Mouse (Mus musculus) forebrain, embryonic 11.5 days (tissue): ENCODE results near the gene Hspa1a. TPM values are rescaled to one million over a fixed set of nuclear protein-coding genes. Genes with fewer than 3 reads are reported as not detected.

Experiments
- ATAC-seq: fragments of 200-750 bp; cut with Nextera tagmentation; replicated peaks from 2 replicates; pipeline ENCODE4 v1.8.0; 2017; ENCODE audit warnings: moderate TSS enrichment; ENCODE audit not compliant: low FRiP score
- DNase-seq: peaks from one replicate; pipeline ENCODE4 v3.0.0-alpha.2; 2017; ENCODE audit warnings: low spot score
- H3K27ac ChIP-seq: fragments of 300-500 bp; sonication (generic); 2 replicates; pipeline ENCODE4 v1.5.1; 2014; ENCODE audit warnings: low read depth, low read length
- H3K27me3 ChIP-seq: fragments of 300-500 bp; sonication (generic); 2 replicates; pipeline ENCODE4 v1.6.1; 2014; ENCODE audit warnings: mild to moderate bottlenecking, low read length, mixed read lengths; ENCODE audit not compliant: control insufficient read depth, insufficient read depth
- H3K36me3 ChIP-seq: fragments of 300-500 bp; sonication (generic); 2 replicates; pipeline ENCODE4 v1.6.1; 2014; ENCODE audit warnings: mild to moderate bottlenecking, low read length, moderate library complexity, mixed read lengths; ENCODE audit not compliant: control insufficient read depth, insufficient read depth
- H3K4me1 ChIP-seq: fragments of 300-500 bp; sonication (generic); replicated peaks from 2 replicates; pipeline ENCODE4 v1.6.1; 2014; ENCODE audit warnings: low read length, mixed read lengths; ENCODE audit not compliant: control insufficient read depth, insufficient read depth
- H3K4me2 ChIP-seq: fragments of 300-500 bp; sonication (generic); 2 replicates; pipeline ENCODE4 v1.6.1; 2014; ENCODE audit warnings: low read depth, mild to moderate bottlenecking, low read length, moderate library complexity, mixed read lengths; ENCODE audit not compliant: severe bottlenecking
- H3K4me3 ChIP-seq: fragments of 300-500 bp; sonication (generic); 2 replicates; pipeline ENCODE4 v1.5.1; 2014; ENCODE audit warnings: low read depth, low read length
- H3K9ac ChIP-seq: fragments of 300-500 bp; sonication (generic); 2 replicates; pipeline ENCODE4 v1.6.1; 2014; ENCODE audit warnings: low read length
- H3K9me3 ChIP-seq: fragments of 300-500 bp; sonication (generic); 2 replicates; pipeline ENCODE4 v1.6.1; 2016; ENCODE audit warnings: low read length, mixed read lengths; ENCODE audit not compliant: control insufficient read depth
- WGBS: fragments of 180-500 bp; shearing (Covaris S2); extraction: QIAGEN DNeasy Blood & Tissue Kit; methylation state at CpG from one replicate; pipeline ENCODE4 v1.1.7; 2014; 5-methylcytosine and 5-hydroxymethylcytosine counted together
- polyA plus RNA-seq: library from polyadenylated mRNA; unstranded; fragments of >200 nt; fragmentation: Nextera tagmentation; extraction: Ambion mirVana; gene quantifications from 2 replicates; pipeline ENCODE4 v1.2.1, GENCODE M21; 2014

The Hspa1a gene
- polyA plus RNA-seq, 1 experiment from 2014 or later = 1.6 TPM

DNA sequence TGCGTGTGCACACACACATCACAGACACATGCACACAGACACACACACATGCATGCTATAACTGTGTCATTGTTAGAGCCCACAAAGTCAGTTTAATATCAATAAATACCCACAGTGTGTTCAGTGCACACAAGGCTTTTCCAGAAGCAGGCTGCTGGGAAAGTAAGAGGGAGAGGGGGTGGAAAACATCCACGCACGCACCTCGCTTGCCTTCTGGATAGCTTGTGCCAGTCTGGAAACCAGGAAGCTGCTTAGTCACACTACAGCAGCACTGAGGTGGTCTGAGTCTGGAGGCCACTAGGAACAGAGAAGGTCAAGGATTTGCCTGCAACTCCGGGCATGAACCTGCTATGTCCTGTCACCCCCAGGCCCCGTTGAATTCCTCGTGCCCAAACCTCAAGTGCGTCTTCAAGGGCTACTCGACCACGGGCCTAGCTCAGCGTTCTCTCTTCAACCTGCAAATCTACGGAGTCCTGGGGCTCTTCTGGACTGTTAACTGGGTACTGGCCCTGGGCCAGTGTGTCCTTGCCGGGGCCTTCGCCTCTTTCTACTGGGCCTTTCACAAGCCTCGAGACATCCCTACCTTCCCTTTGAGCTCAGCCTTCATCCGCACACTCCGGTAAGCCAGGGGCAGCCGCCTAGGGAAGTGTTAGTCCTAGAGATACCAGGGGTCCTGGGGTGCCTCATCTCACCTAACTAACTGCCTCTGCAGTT is 44.5 kb downstream of the Hspa1a start:
- no peaks in the 10 kb centered on the region for H3K36me3 ChIP-seq
- no peaks in the 10 kb centered on the region for H3K9me3 ChIP-seq
- H3K27me3 ChIP-seq = no peaks in the 10 kb centered on the region
- 89% methylated on average over 18 of the region's 18 CpGs for WGBS
- DNase-seq (no peak), ATAC-seq (no peak)
- 0 out of 2 replicates have a peak, but pooled peaks cover 4% of the 10 kb centered on the region for H3K4me1 ChIP-seq
- H3K4me2 ChIP-seq = no peak overlapping the region
- no peak overlapping the region for H3K4me3 ChIP-seq
- H3K27ac ChIP-seq = no peak overlapping the region
- no peak overlapping the region for H3K9ac ChIP-seq

DNA sequence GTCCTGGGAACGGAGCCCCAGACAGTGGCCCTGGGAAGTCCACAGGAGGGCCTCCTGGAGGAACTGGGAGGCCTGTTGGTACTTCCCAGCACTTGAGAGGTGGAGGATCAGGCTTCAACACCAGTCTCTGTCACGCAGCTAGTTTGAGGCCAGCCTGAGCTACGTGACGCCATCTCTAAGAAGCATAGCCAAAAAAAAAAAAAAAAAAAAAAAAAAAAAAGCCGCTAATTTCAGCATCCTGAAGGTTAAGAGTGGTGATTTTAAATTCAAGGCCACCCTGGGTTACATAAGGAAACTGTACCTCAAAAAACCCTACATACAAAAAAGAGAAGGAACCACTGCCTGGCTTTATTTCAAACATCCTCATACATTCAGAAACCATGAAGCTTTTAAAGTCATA is 47.7 kb downstream of the Hspa1a start:
- no peak for ATAC-seq
- Histone ChIP-seq H3K4me1 (no peaks in the 10 kb centered on the region), H3K27me3 (no peaks in the 10 kb centered on the region), H3K36me3 (no peaks in the 10 kb centered on the region), H3K4me2 (no peak overlapping the region), H3K27ac (no peak overlapping the region), H3K9ac (no peak overlapping the region), H3K4me3 (no peak overlapping the region), H3K9me3 (no peaks in the 10 kb centered on the region)
- no peak for DNase-seq
- WGBS = 73% methylated on average over 5 of the region's 5 CpGs

DNA sequence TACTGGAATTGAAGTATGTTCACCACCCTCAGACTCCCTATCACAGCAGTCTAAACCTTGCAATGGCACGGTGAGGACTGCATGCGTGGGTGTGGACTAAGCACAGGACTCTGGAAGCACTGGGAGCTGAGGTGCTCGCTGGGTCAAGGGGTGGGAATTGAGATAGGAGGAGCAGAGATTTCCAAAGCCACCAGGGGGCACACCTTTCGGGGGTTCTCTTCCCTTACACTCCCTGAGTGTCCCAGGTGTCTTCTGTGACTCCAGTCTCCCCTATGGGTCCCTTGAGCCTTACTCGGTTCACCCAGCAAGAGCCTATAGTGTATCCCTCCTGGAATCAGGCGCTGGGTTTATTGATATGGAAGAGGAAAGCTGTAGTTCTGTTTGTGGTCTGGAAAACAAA is 49.0 kb downstream of the Hspa1a start:
- Histone ChIP-seq H3K4me1 (no peaks in the 10 kb centered on the region), H3K36me3 (no peaks in the 10 kb centered on the region), H3K9me3 (no peaks in the 10 kb centered on the region), H3K9ac (no peak overlapping the region), H3K27ac (no peak overlapping the region), H3K4me2 (no peak overlapping the region), H3K4me3 (no peak overlapping the region), H3K27me3 (no peaks in the 10 kb centered on the region)
- DNase-seq (no peak), ATAC-seq (no peak)
- 51% methylated on average over 6 of the region's 6 CpGs for WGBS

Other genes with a start within 250 kb of the Hspa1a start
- gene C4b, start 228.3 kb downstream of the Hspa1a start, polyA plus RNA-seq = 0.05 TPM in 1 of 2 replicates, not detected in the other
- not detected in 2 replicates for gene Cyp21a1, start 167.6 kb downstream of the Hspa1a start, polyA plus RNA-seq
- gene Stk19, start 135.2 kb downstream of the Hspa1a start, polyA plus RNA-seq = 26.3 and 28.3 TPM in 2 replicates
- 78.5 and 84.9 TPM in 2 replicates for gene Dxo, start 135.1 kb downstream of the Hspa1a start, polyA plus RNA-seq
- 53.1 and 55.1 TPM in 2 replicates for gene Skiv2l, start 121.9 kb downstream of the Hspa1a start, polyA plus RNA-seq
- gene Nelfe, start 121.8 kb downstream of the Hspa1a start, polyA plus RNA-seq = 143 and 144 TPM in 2 replicates
- 2.6 and 3.3 TPM in 2 replicates for gene Cfb, start 109.6 kb downstream of the Hspa1a start, polyA plus RNA-seq
- gene Zbtb12, start 92.7 kb downstream of the Hspa1a start, polyA plus RNA-seq = 2.1 and 2.8 TPM in 2 replicates
- gene Gm20547, start 90.1 kb downstream of the Hspa1a start, polyA plus RNA-seq = not detected in 2 replicates
- 1.1 and 1.7 TPM in 2 replicates for gene C2, start 73.9 kb downstream of the Hspa1a start, polyA plus RNA-seq
- 90.4 and 96.8 TPM in 2 replicates for gene Ehmt2, start 73.7 kb downstream of the Hspa1a start, polyA plus RNA-seq
- not detected in 2 replicates for gene Slc44a4, start 57.7 kb downstream of the Hspa1a start, polyA plus RNA-seq
- 12.8 and 13.4 TPM in 2 replicates for gene Neu1, start 40.9 kb downstream of the Hspa1a start, polyA plus RNA-seq
- 0.24 TPM in 1 of 2 replicates, not detected in the other for gene Hspa1b, start 12.9 kb downstream of the Hspa1a start, polyA plus RNA-seq
- gene Gm20481, start 2.2 kb downstream of the Hspa1a start, polyA plus RNA-seq = not detected in 2 replicates
- 1.7 and 1.8 TPM in 2 replicates for gene Hspa1l, start 547 bp upstream of the Hspa1a start, polyA plus RNA-seq
- 288 and 292 TPM in 2 replicates for gene Lsm2, start 9.7 kb upstream of the Hspa1a start, polyA plus RNA-seq
- 169 and 174 TPM in 2 replicates for gene Vars, start 28.8 kb upstream of the Hspa1a start, polyA plus RNA-seq
- 0.15 and 0.27 TPM in 2 replicates for gene Vwa7, start 44.4 kb upstream of the Hspa1a start, polyA plus RNA-seq
- gene Sapcd1, start 55.9 kb upstream of the Hspa1a start, polyA plus RNA-seq = 4.0 and 4.1 TPM in 2 replicates
- 5.8 and 7.9 TPM in 2 replicates for gene Msh5, start 74.6 kb upstream of the Hspa1a start, polyA plus RNA-seq
- gene Clic1, start 77.8 kb upstream of the Hspa1a start, polyA plus RNA-seq = 67.7 and 74.5 TPM in 2 replicates
- gene Ddah2, start 86.9 kb upstream of the Hspa1a start, polyA plus RNA-seq = 489 and 543 TPM in 2 replicates
- gene Ly6g6c, start 93.2 kb upstream of the Hspa1a start, polyA plus RNA-seq = 0.20 TPM in 1 of 2 replicates, not detected in the other
- 1.3 and 1.6 TPM in 2 replicates for gene Mpig6b, start 94.0 kb upstream of the Hspa1a start, polyA plus RNA-seq
- gene Ly6g6e, start 104.7 kb upstream of the Hspa1a start, polyA plus RNA-seq = 0.39 and 0.57 TPM in 2 replicates
- gene Ly6g6d, start 105.9 kb upstream of the Hspa1a start, polyA plus RNA-seq = 1.7 and 1.8 TPM in 2 replicates
- gene Ly6g6f, start 113.5 kb upstream of the Hspa1a start, polyA plus RNA-seq = 0.72 and 0.88 TPM in 2 replicates
- 52.6 and 53.8 TPM in 2 replicates for gene Abhd16a, start 117.1 kb upstream of the Hspa1a start, polyA plus RNA-seq
- not detected in 2 replicates for gene Ly6g5c, start 136.1 kb upstream of the Hspa1a start, polyA plus RNA-seq
- 1.4 and 1.9 TPM in 2 replicates for gene Ly6g5b, start 143.3 kb upstream of the Hspa1a start, polyA plus RNA-seq
- gene Gpank1, start 149.3 kb upstream of the Hspa1a start, polyA plus RNA-seq = 29.5 and 33.7 TPM in 2 replicates
- 296 and 297 TPM in 2 replicates for gene Csnk2b, start 149.9 kb upstream of the Hspa1a start, polyA plus RNA-seq
- 8.6 and 8.7 TPM in 2 replicates for gene D17H6S53E, start 154.2 kb upstream of the Hspa1a start, polyA plus RNA-seq
- gene Apom, start 159.9 kb upstream of the Hspa1a start, polyA plus RNA-seq = 0.64 and 0.88 TPM in 2 replicates
- 96.6 and 100 TPM in 2 replicates for gene Bag6, start 163.0 kb upstream of the Hspa1a start, polyA plus RNA-seq
- 277 and 281 TPM in 2 replicates for gene Prrc2a, start 192.7 kb upstream of the Hspa1a start, polyA plus RNA-seq
- 2.9 and 3.5 TPM in 2 replicates for gene Aif1, start 203.9 kb upstream of the Hspa1a start, polyA plus RNA-seq
- 3.8 and 4.7 TPM in 2 replicates for gene Lst1, start 216.3 kb upstream of the Hspa1a start, polyA plus RNA-seq
- gene Ltb, start 222.3 kb upstream of the Hspa1a start, polyA plus RNA-seq = 0.17 and 0.41 TPM in 2 replicates
- gene Tnf, start 229.9 kb upstream of the Hspa1a start, polyA plus RNA-seq = not detected in 2 replicates
- not detected in 2 replicates for gene Lta, start 233.2 kb upstream of the Hspa1a start, polyA plus RNA-seq
- gene Gm16181, start 248.7 kb upstream of the Hspa1a start, polyA plus RNA-seq = 0.85 TPM in 1 of 2 replicates, not detected in the other